Mouse (Mus musculus) ES-Bruce4 (cell line): Measurements from ENCODE around the gene Vmn2r87.
"Not testable (repeated sequence)": the region's sequence is repeated elsewhere in the genome, so short reads cannot be mapped to it uniquely, and the experiment has no call there.

Experiments
- CTCF ChIP-seq: IDR thresholded peaks from one replicate; pipeline ENCODE4 v1.8.1; 2011; ENCODE audit warnings: low read depth, low read length
- POLR2A ChIP-seq: IDR thresholded peaks from one replicate; pipeline ENCODE4 v1.8.1; 2011; ENCODE audit warnings: low read length; ENCODE audit not compliant: insufficient read depth

DNA sequence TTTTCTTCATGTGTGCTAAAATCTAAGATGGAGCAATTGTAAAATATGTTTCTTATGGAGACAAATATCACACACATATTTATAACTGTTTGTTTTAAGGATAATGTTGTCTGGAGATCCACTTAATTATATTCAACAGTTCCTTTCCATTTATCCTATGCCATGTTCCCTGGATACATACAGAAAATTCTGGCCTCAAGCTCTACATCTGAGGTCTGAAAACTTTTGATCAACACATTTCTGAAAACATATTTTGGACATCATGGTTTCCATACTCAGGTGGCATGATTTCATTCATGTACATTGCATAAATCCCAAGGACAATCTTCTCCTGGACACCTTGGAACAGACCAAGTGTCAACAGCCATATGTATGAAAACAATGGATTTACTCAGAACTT is 67.6 kb downstream of the Vmn2r87 start, which contains the start of gene Vmn2r85:
- not testable (repeated sequence) for TF ChIP-seq CTCF, POLR2A
